Mouse (Mus musculus) CH12F3 (cell line): ENCODE results near the gene Irx3.

ENCODE experiments used
- in situ Hi-C: fragments of 300-500 bp; cut with MboI; formaldehyde crosslinking; loops from 2 replicates; pipeline ENCODE4 v1.14.3; 2020; ENCODE audit warnings: low sequenced_read_pairs

Gene Irx3

DNA sequence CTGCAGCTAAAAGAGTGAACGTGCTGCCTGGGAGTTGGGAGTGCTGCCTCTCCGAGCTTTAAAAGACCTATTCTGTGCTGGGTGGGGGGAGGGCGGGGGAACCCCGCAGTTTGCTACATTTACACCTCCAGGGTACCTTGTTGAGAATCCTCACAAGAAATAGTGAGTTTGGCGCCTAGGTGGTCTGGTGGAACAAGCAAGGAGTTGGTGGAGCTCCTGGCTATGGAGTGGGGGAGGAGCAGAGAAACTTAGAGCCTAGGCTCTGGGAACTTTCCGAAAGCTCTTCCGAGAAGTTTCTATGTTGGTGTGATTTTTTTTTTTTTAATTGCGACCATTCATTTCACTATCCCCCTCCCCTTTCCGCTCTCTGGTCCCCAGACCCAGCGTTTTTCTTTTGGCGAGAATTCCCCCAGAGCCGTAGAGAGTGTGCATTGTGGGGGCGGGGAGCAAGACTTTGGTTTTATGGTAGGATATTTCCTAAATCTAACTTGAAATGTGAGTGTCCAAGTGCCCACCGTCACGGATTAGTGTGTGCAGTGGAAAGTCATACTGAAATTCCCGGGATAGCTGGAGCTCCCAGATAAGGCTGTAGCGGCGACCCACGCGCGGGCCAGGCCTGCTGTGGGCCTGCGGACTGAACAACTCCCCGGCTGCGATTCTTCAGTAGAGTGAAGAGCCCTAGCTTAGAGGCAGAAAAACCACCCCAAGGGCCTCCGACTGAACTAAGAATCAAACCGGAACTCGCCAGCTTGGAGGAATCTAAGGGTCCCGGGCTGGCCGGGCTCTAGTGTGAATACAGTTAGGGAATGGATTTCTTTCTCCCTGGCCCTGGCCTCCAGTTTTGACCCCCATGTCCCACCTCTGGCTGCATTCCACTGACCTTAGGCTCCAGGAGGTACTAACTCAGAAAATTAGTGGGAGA is 795 bp upstream of the Irx3 start:
- in situ Hi-C loops = no loop called here

DNA sequence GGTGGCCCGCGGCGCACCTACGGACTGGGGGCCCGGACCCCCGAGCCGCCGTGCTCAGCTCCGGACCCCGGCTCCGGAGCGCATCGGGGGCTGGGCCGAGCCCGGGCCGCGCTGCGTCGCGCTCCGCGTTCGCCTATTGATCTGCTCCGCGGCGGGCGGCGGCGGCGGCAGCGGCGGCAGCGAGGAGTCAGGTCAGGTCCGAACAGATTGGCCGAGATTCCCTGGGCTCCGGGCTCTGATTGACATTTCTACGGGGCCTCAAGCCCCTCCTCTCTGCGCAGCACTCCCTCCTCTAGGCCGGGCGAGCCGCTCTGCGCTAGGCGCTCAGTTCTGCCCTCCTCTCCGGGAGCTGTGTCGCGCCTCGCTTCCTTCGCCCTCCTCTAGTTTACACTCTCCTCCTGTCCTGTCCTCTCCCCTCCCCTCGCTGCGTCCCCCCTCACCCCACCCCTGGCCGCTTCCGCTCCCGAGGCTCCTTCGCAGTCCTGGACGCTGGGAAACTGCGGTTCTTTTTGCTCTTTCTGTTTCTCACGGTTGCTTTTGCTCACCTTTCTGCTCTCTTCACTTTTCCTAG is 541 bp downstream of the Irx3 start:
- in situ Hi-C loops = no loop called here

DNA sequence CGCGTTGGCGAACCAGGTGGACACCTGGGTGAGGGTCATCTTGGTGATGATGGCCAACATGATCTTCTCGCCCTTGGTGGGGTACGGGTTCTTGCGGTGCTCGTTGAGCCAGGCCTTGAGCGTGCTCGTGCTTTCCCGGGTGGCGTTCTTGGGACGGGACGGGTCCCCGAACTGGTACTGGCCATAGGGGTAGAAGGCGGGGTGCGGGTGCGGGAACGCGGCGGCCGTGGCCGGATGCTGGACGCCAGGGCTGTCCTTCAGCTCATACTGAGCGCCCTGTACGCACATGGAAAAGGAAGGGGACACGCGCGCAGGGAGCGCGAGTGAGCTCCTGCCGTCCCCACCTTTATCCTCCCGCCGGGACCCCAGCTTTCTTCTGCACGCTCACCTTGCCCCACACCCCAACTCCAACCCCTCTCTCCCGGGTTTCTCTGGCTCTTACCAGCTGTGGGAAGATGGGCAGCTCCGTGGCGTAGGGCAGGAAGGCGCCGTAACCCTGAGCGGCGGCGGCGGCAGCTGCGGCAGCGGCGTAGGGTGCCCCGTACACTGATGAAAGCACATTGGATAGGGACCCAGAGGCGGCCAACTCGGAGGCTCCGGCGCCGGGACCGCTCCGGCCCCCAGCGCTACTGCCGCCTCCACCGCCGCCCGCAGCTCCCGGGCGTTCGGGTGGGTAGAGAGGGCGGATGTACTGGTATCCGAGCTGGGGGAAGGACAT is 1.2 kb downstream of the Irx3 start:
- in situ Hi-C loops = no loop called here

DNA sequence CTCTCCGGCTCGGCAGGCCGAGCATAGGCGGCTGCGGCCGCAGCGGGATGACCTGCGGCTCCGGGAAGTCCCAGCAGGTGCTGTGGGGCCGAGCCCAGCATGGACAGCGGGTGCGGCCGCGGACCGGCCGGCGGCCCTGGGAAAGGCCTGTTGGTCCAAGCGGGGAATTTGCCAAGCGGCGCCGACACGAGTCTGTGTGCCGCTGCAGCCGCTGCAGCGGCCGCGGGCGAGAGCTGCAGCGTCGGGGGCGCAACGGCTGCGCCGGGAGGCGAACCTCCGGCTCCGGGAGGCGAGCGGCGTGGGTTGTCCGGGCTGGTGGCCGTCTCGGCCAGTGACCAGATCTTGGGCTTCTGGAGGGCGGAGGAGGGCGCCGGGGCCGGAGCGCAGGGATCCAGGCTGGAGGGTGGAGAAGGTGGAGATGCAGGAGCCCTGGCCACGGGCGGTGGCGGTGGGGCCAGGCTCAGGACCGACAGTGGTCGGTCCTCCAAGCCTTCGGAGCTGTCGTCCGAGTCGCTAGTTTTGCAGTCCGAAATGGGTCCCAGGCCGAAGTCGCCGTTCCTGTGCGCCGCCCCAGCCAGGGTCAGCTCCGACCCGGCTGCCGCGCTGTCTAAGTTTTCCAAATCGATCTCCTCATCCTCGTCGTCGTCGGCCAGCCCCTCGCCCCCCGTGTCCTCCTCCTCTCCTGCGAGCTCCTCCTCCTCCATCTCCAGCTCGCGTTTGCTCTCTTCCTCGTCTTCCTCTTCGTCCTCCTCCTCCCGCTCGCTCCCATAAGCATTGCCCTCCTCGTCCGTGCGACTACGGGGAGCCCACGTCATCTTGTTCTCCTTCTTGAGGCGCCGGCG is 2.0 kb downstream of the Irx3 start:
- in situ Hi-C loops = no loop called here

DNA sequence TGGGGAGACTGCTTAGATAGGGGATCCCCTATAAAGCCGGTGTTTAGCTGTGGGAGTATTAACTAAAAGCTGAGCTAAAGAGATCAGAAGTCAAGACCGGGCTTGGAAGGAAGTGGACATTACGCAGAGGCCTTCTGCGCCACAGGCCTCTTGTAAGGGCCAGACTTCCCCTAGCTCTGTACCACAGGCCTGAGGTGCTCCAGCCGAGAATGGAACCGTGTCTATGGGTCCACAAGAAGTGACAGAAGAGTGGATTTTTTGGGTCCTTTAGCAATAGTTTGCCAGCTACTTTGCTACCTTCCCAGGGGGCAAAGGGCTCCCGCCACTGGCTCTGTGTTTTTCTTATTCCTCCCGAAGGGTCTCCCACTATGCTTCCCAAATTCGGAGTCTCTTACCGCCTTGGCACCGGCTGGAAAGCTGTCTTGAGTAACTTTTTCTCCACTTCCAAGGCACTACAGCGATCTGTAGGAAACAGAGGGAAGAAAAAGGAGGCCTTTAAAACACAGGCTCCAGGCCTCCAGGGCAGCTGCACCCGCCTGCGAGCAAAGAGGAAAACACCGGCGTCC is 2.8 kb downstream of the Irx3 start:
- in situ Hi-C loops = no loop called here

DNA sequence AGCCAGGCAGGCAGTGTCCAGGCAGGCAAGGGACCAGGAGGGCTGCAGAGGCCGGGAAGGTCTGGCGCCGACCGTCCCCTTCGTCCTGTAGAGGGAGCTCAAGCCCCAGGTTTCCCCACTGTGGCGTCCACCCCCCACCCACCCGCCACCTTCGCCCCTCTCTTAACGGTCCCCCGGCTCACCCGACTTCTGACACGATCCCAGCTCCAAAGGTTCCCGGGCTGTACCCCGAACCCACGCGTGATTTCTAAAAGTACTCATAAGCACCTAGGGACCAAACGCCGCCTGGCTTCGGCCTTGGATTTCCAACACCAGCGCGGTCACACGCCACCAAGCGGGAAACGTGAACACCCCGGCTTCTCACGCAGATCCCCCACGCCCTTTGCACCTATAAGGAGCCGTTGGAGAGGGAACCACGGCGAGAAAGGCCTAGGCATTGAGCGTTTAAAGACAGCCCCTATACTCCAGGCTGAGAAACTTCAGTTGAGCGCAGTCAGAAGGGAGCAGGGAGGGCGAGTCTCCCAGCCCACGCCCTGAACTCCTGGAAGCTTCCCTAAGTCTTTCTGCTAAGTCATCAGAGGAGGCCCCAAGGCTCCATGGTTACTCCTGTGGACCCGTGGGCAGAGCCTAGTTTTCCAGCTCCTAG is 4.1 kb downstream of the Irx3 start:
- in situ Hi-C loops = no loop called here

DNA sequence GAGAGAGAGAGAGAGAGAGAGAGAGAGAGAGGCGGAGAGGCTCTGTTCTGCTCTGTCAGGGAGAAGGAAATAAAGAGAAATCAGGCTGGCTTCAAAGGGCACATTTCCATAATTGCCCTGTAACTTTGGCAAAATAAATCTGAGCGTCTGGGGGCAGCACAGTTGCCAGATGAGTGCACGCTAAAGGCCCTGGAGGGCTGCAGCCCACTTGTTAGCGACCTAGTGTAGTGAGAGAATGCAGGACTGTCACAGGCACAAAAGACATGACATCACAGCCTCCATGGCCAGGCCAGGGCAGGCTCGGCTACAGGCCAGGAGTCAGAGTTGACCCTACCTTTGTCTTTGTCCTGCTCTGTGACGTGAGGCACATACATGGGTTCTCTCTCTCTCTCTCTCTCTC is 8.0 kb downstream of the Irx3 start:
- in situ Hi-C loops = no loop called here

DNA sequence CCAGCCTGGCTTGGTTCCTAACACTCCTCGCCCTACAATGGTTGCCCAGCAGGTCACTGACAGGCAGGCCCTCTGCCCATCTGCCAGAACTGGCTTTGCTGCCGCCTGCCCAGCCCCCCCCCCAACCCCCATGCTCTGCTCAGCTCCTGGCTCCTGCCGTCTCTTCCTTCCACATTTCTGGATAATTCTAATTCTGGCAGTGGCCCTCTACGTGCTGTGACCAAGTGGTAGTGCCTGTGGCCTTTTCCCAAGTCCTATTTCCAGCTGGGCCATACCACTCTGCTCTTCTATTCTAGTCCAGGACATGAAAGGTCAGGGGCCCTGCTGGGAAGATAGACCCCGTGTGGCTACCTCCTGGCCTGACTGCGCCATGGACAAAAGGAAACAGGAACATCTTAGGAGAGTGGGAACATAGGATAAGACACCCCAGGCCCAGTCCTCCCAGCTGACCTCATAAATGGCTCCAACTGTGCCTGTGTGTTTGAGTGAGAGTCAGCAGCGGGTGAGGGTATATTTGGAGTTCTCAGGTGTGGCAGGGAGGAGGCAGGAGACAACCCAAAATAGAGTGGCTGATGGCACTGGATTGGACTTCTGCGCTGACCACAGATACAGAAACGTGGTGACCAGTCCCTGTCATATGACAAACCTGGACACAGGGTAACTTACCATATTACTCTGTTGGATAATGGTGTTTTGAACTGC is 14.5 kb downstream of the Irx3 start:
- in situ Hi-C loops = no loop called here

DNA sequence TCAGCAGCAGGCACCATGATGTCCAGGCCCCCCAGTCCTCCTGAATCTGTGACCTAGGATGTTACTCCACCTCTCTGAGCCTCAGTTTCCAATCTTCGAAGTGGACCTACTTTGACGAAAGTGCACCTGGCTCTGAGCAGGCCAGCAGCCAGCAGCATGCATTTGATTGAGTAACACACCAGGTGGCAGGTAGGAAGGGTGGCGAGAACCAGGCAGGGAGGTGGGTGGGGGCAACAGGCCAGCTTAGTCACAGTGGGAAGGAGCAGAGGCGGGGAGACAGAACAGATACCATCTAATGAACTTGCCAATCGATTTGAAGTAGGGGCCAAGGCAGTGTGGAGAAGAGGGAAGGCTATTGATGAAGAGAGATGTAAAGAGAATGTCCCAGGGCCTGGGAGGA is 18.9 kb downstream of the Irx3 start:
- in situ Hi-C loops = no loop called here

DNA sequence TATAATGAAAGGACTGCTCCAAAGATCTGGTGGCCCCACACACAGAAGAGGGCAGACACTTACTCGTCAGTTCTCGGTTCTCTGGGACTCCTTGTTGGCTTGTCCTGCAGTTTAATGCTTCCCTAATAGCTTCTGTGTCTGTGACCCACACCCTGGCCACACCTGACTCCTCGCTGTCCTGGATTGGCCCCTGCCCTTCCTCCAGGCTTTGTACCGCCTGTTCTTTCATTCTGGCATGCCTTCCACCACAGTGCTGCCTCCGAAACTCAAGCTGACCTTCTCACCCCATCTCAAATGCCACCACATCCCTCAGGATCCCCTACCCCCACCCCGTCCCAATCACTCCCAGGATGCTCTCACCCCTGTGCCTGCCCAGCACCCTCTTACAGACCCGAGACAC is 19.7 kb downstream of the Irx3 start:
- in situ Hi-C loops = no loop called here

DNA sequence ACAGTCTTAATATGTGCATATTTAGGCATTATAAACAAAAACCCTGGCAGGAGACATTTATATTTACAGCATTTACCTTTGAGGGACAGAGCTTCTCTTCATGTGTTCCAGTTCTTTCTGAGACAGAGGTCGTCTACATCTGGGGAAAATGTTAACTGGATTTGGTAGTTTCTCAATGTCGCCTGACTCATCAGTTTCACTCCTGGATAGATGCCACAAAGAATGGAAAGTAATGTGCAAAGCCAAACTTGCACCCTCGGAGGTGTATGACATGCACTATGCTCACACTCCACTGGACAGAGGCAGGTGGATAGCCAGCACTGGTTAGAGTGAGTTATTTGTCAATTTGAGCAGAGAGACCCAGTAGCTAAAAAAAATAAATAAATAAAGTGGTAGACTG is 21.2 kb downstream of the Irx3 start:
- in situ Hi-C loops = no loop called here

DNA sequence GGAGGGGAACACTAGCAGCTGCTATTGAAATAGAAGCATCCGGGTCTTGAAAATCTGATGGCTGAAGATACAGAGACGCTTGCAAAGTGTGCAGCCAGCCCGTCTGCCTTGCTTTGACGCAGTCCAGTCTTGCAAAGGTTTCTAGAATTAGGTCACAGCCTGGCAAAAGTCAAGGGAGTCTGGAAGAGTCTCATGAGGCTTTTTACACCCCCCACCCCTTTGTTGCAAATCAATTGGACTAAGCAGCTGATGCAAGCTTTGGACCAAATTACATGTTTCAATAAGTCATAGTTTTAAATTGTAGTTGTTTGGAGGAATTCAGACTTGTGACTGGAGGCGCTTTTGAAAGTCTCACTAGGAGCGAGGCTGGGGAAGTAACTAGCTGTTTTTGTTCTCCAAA is 33.0 kb downstream of the Irx3 start:
- in situ Hi-C loops = no loop called here

DNA sequence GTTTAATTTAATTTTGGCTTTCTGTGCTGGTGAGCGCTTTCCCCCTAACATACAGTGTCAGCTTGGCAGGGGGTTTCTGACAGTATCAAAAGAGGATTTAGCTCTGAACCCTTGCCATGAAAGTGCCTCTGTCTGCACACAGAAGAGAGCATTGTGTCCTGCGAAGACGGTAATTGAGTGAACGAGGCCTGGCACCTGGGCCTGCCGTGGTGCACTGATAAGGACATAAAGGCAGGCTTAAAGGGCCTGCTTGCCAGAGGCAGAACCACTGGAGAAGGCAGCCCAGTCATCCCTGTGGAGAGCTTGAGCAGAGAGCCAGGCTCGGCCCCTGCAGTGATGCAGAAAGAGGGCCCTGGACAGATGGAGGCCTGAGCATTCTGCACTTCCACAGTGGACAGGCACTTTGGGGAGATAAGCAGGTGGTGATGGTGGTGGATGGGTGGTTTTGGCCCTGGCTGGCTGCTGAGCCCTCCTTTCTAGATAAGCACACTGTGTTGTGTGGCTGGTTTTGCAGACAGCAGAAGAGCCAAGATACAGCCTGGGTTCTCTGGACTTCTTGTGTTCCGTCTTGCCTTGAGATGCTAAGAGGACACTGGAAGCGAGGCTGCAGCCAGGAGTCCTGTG is 36.3 kb downstream of the Irx3 start:
- in situ Hi-C loops = no loop called here

DNA sequence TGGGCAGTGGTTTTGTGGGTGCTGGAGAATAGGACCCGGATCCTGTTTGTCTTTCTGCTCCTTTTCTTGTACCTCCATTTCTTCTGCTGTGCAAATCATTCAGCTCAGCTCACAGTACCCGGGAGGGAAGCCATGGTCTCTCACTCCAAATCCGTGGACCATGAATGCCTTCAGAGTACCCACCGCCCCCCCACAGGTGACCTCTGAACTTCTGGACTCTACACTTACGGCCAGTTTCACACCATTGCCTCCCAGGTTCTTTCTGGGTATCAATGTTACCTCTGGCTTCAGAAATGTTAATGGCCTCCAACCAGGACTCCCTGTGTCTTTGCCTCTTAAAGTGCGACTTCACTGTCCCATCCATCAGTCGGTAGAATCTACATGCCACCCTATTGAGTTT is 46.3 kb downstream of the Irx3 start:
- in situ Hi-C loops = no loop called here

DNA sequence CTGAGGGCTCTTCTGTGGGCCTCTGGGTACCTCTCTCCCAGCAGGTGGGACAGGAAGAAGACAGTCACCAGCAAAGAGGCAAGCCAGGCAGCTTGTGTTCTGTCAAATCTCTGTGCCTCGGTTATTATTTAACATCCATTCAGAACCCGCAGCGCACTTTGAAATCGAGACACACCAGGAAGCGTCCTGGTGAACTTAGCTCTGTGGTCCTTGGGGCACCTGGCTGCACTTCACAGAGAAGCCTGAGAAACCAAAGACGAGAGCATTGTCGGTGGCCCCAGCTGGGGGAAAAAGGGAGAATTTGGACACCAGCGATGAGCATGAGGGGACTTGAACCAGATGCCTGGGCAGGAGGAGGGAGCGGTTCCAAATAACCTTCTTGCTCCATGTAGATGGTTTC is 46.8 kb downstream of the Irx3 start:
- in situ Hi-C loops = no loop called here

DNA sequence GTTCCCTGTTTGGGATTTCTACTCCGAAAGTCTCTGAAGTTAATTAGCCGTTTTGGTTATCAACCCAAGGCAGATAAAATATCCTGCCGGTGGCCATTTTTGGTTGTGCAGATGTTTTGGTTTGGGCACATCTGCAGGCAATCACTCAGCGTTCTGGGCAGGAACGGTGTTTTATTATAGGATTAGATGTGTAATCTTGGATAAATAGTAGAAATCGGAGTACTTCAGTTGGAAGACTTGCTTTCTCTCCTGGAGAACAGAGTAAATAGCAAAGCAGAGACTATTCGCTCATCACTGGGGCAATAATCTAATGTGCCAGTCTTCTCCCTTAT is 51.1 kb downstream of the Irx3 start:
- in situ Hi-C loops = no loop called here

DNA sequence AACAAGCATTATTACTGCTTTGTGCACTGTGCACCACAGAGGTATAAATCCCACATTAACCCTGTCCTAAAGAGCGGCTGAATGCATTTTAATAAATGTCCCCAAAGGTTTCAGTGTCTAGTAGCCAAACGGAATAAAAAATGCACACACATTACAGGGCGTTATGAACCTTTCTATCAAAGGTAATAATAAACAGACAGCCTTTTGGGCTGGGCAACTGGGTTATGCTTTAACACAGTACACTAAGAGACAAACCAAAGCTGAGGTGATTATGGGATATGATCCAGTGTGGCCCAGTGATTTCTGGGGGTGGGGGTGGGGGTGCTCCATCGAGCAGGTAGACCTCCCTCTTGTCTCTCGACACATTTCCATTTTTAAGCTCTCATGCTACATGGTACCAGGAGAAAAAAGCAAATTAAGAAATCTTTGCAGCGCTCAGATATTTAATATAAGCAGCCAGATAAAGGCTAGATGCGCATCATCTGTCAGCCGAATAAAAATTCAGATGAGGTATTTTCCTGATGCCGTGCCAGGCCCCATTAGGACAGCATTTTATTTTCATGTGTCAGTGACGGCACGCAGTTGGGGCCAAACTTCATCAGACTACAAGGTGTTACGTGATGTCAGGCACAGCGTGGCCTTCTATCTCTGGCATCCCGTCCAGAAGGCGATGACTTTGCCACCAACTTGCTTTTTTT is 51.6 kb downstream of the Irx3 start:
- in situ Hi-C loops = no loop called here

DNA sequence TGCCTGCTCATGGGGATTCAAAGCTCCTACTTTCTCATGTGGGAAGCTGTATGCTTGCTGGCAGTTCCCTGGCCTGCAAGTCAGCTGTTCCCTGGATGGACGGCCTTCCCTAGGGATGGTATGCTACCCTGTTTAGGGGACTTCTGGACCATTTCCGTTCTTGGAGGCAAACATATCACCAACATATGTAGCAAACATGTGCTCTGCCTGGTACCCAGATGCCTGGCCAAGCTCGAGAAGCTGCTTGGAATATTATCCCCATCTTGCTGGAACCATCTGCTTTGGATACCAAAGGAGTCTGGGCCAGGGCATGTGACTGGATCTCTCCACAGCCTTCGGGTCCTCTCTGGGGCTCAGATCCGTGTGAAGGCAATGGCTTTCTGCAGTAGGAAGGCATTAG is 52.5 kb downstream of the Irx3 start:
- in situ Hi-C loops = loop anchor here (25.0 kb wide), 1 partner anchor 1213 kb away; the partner anchor contains the start of gene Slc6a2
